Mouse (Mus musculus): ENCODE measurements at regions not wholly inside any gene's neighbourhood (a gene's known extent, or its start where the extent isn't known, plus 50 kb on each side); places are given as distances from the start of the nearest gene placed in this dataset.

GRCm38 (mm10) chr10:96504340-96504739 lies 112.5 kb upstream of the Btg1 start:
- no peak for DNase-seq

- DNase-seq = no peak
Measured at GRCm38 (mm10) chr10:96515164-96515922, 101.5 kb upstream of the Btg1 start.

- DNase-seq = no peak
Measured at GRCm38 (mm10) chr10:96515923-96516258, 100.9 kb upstream of the Btg1 start.

- no peak for DNase-seq
Measured at GRCm38 (mm10) chr10:96519411-96519810, 97.4 kb upstream of the Btg1 start.

GRCm38 (mm10) chr10:96520995-96521760 lies 95.6 kb upstream of the Btg1 start:
- no peak for DNase-seq

GRCm38 (mm10) chr10:96523967-96524801 lies 92.6 kb upstream of the Btg1 start:
- DNase-seq = no peak

GRCm38 (mm10) chr10:96527864-96528263 lies 88.9 kb upstream of the Btg1 start:
- no peak for DNase-seq

GRCm38 (mm10) chr10:96534547-96535124 lies 82.2 kb upstream of the Btg1 start:
- DNase-seq = no peak

GRCm38 (mm10) chr10:96535461-96535860 lies 81.3 kb upstream of the Btg1 start:
- DNase-seq = no peak

GRCm38 (mm10) chr10:96540828-96541227 lies 76.0 kb upstream of the Btg1 start:
- DNase-seq = no peak

GRCm38 (mm10) chr10:96545312-96545711 lies 71.5 kb upstream of the Btg1 start:
- DNase-seq = no peak

- no peak for DNase-seq
Measured at GRCm38 (mm10) chr10:96545761-96546388, 70.9 kb upstream of the Btg1 start.

- DNase-seq = no peak
Measured at GRCm38 (mm10) chr10:96549651-96550050, 67.2 kb upstream of the Btg1 start.

GRCm38 (mm10) chr10:96550266-96550665 lies 66.5 kb upstream of the Btg1 start:
- no peak for DNase-seq

- DNase-seq = no peak
Measured at GRCm38 (mm10) chr10:96557336-96557735, 59.5 kb upstream of the Btg1 start.

- DNase-seq = no peak
Measured at GRCm38 (mm10) chr10:96565343-96565742, 51.5 kb upstream of the Btg1 start.

Data from cerebellum, adult 8-10 months (tissue).